In the genomic region with DNA sequence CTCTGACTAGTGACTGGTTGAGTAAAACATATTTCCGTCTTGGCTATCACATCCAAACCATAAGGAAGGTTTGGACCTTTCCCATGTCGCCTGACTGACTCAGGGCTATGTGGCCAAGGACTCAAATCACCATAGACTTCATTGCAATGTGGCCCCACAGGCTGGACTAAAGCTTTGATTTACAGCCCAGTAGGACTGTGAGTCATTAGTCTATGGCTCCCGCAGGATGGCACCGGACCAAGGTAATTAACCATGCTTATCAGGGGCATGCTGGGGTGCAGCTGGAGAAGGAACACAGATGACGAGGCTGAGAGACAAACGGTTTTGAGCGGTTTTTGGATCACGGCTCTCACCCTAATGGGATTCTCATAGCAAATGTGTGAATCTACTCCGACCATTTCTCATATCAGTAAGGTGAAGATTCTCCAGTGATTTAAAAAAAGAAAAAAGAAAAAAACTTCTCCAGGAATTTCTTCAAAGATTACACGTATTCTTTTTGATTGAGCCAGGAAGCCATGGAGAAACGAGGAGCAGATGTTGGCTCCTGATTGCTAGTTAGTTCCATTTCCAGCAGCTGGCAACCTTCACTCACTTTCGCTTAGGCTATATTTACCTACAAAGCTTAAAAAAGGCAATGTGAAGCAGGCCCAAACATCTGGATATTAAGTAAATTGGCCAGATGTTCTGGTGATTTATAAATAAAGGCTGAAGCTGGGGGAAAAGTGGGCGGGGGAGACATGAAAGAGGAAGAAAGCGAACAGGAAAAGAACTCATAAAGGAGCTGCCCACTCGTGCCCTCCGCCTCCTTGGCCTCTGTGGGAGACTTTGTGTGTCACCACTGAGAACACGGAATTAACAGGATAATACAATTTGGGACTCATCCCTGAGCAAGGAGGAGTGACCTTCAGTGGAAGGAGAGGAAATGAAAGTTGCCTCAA, we compare ENCODE assay signal across 7 mouse cellular contexts. TPM values are rescaled to one million over a fixed set of nuclear protein-coding genes. Genes with fewer than 3 reads are reported as not detected.
DNase-seq lines count a peak whose midpoint lies in the region; ATAC-seq lines count a peak whose summit lies in the region.

No protein-coding gene starts in this region.

- ATAC-seq in midbrain, embryonic 14.5 days (ENCODE audit: low FRiP score, low TSS enrichment), result no peak
- ATAC-seq in midbrain, embryonic 11.5 days (ENCODE audit: low FRiP score), result no peak
- ATAC-seq in embryonic facial prominence, embryonic 11.5 days (replicated peaks; ENCODE audit: insufficient number of reproducible peaks, low FRiP score, low TSS enrichment, low read depth), result no peak
- ATAC-seq in limb, embryonic 15.5 days (ENCODE audit: insufficient number of reproducible peaks, low FRiP score, low TSS enrichment, low read depth), result no peak
- ATAC-seq in erythroblast, adult 5-6 weeks (replicated peaks; ENCODE audit: low FRiP score, poor library complexity, severe bottlenecking), result no peak

- no peaks in the 10 kb centered on the region for H3K36me3 ChIP-seq in midbrain, embryonic 14.5 days (ENCODE audit: control insufficient read depth, insufficient read depth, low read length)
- H3K36me3 ChIP-seq in midbrain, embryonic 11.5 days (ENCODE audit: control insufficient read depth, insufficient read depth, low read length), result no peaks in the 10 kb centered on the region
- no peaks in the 10 kb centered on the region for H3K36me3 ChIP-seq in embryonic facial prominence, embryonic 11.5 days (replicated peaks; ENCODE audit: control insufficient read depth, insufficient read depth, low read depth, low read length)
- H3K36me3 ChIP-seq in limb, embryonic 15.5 days, result no peaks in the 10 kb centered on the region

- peak; percentile 50 for DNase-seq in midbrain, embryonic 14.5 days
- no peak for DNase-seq in midbrain, embryonic 11.5 days (ENCODE audit: low spot score, missing footprints)
- peak; percentile 89 to 92 for DNase-seq in adrenal gland, postnatal 36 days
- DNase-seq in embryonic facial prominence, embryonic 11.5 days (ENCODE audit: low spot score), result peak; percentile 77
- DNase-seq in layer of hippocampus, postnatal 14 days (ENCODE audit: low spot score in 2 of 2), result no peak

- peaks cover 9% of the 10 kb centered on the region for H3K4me1 ChIP-seq in midbrain, embryonic 14.5 days (ENCODE audit: control insufficient read depth, insufficient read depth, low read length)
- peaks cover 9% of the 10 kb centered on the region for H3K4me1 ChIP-seq in midbrain, embryonic 11.5 days (ENCODE audit: control insufficient read depth, insufficient read depth, low read length)
- H3K4me1 ChIP-seq in embryonic facial prominence, embryonic 11.5 days (ENCODE audit: control insufficient read depth, insufficient read depth, low read length), result no peaks in the 10 kb centered on the region
- H3K4me1 ChIP-seq in limb, embryonic 15.5 days, result peaks cover 27% of the 10 kb centered on the region

- no peak overlapping the region for H3K27ac ChIP-seq in midbrain, embryonic 14.5 days (replicated peaks; ENCODE audit: low read depth, low read length)
- H3K27ac ChIP-seq in midbrain, embryonic 11.5 days (ENCODE audit: low read depth, low read length), result no peak overlapping the region
- no peak overlapping the region for H3K27ac ChIP-seq in embryonic facial prominence, embryonic 11.5 days (replicated peaks; ENCODE audit: low read depth, low read length)
- 0 out of 2 replicates have a peak overlapping the region, but pooled peaks have one; percentile 59 for H3K27ac ChIP-seq in limb, embryonic 15.5 days

- no peak overlapping the region for H3K4me3 ChIP-seq in midbrain, embryonic 14.5 days (replicated peaks; ENCODE audit: low read depth, low read length)
- no peak overlapping the region for H3K4me3 ChIP-seq in midbrain, embryonic 11.5 days (ENCODE audit: low read depth, low read length)
- H3K4me3 ChIP-seq in embryonic facial prominence, embryonic 11.5 days (ENCODE audit: low read depth, low read length), result no peak overlapping the region
- no peak overlapping the region for H3K4me3 ChIP-seq in limb, embryonic 15.5 days

- 64% methylated on average over 17 of the region's 17 CpGs for WGBS in midbrain, embryonic 14.5 days
- WGBS in midbrain, embryonic 11.5 days, result 79% methylated on average over 17 of the region's 17 CpGs
- WGBS in embryonic facial prominence, embryonic 11.5 days, result 48% methylated on average over 17 of the region's 17 CpGs
- WGBS in limb, embryonic 15.5 days, result 15% methylated on average over 17 of the region's 17 CpGs

- H3K4me2 ChIP-seq in midbrain, embryonic 14.5 days (ENCODE audit: low read length), result no peak overlapping the region
- H3K4me2 ChIP-seq in midbrain, embryonic 11.5 days, result no peak overlapping the region
- H3K4me2 ChIP-seq in embryonic facial prominence, embryonic 11.5 days (ENCODE audit: low read depth, low read length), result no peak overlapping the region
- H3K4me2 ChIP-seq in limb, embryonic 15.5 days, result peak overlapping the region; percentile 25; the same call in 1 of the 2 replicates

- H3K9ac ChIP-seq in midbrain, embryonic 14.5 days (replicated peaks; ENCODE audit: low read length), result no peak overlapping the region
- no peak overlapping the region for H3K9ac ChIP-seq in midbrain, embryonic 11.5 days (ENCODE audit: low read length)
- no peak overlapping the region for H3K9ac ChIP-seq in embryonic facial prominence, embryonic 11.5 days (replicated peaks; ENCODE audit: low read length)
- H3K9ac ChIP-seq in limb, embryonic 15.5 days, result no peak overlapping the region

- no peaks in the 10 kb centered on the region for H3K27me3 ChIP-seq in midbrain, embryonic 14.5 days (ENCODE audit: control insufficient read depth, insufficient read depth, low read length)
- H3K27me3 ChIP-seq in midbrain, embryonic 11.5 days (ENCODE audit: control insufficient read depth, insufficient read depth, low read length), result no peaks in the 10 kb centered on the region
- no peaks in the 10 kb centered on the region for H3K27me3 ChIP-seq in embryonic facial prominence, embryonic 11.5 days (ENCODE audit: control insufficient read depth, insufficient read depth, low read length)
- H3K27me3 ChIP-seq in limb, embryonic 15.5 days, result no peaks in the 10 kb centered on the region

- no peaks in the 10 kb centered on the region for H3K9me3 ChIP-seq in midbrain, embryonic 14.5 days (ENCODE audit: control insufficient read depth, low read length)
- no peaks in the 10 kb centered on the region for H3K9me3 ChIP-seq in midbrain, embryonic 11.5 days (ENCODE audit: control insufficient read depth, low read length)
- no peaks in the 10 kb centered on the region for H3K9me3 ChIP-seq in embryonic facial prominence, embryonic 11.5 days (replicated peaks; ENCODE audit: control insufficient read depth, low read length)
- H3K9me3 ChIP-seq in limb, embryonic 15.5 days, result no peaks in the 10 kb centered on the region

RNA-seq across cellular contexts. Expression of a gene that starts 26.2 kb away (rescaled TPM):
- polyA plus RNA-seq in midbrain, embryonic 14.5 days (2014; fragmentation: Nextera tagmentation; extraction: Ambion mirVana), result 16.4 and 25.1 TPM in 2 replicates
- polyA plus RNA-seq in midbrain, embryonic 11.5 days (2014; fragmentation: Nextera tagmentation; extraction: Ambion mirVana), result 13.0 and 14.1 TPM in 2 replicates
- total RNA-seq in adrenal gland, postnatal 36 days (2021), result 10 to 100 TPM; 53.1 to 63.7 TPM
- 9.4 and 9.6 TPM in 2 replicates for polyA plus RNA-seq in embryonic facial prominence, embryonic 11.5 days (2014; fragmentation: Nextera tagmentation; extraction: Ambion mirVana)
- 12.0 and 12.7 TPM in 2 replicates for polyA plus RNA-seq in limb, embryonic 15.5 days (2015; fragmentation: Nextera tagmentation; extraction: Ambion mirVana)
- total RNA-seq in erythroblast, adult 5-6 weeks (2015; ENCODE audit: low replicate concordance), result 0.38 and 1.9 TPM in 2 replicates
- total RNA-seq in erythroblast, adult 5-6 weeks (2017; ENCODE audit: low replicate concordance), result 1.2 and 2.6 TPM in 2 replicates
- total RNA-seq in layer of hippocampus, postnatal 14 days (2021), result 10 to 100 TPM; 36.9 to 42.0 TPM

Comparison
In these comparisons a context has a peak if more than half of its experiments do, and no peak if none do; other contexts are left out.
1. DNase-seq: peak in midbrain, embryonic 14.5 days (single experiment), adrenal gland, postnatal 36 days (2 of 2) and embryonic facial prominence, embryonic 11.5 days (single experiment); none in midbrain, embryonic 11.5 days (single experiment) and layer of hippocampus, postnatal 14 days (0 of 2).